Mouse (Mus musculus) kidney, adult 2 months (tissue): ENCODE data around the gene Epn3. TPM values are rescaled to one million over a fixed set of nuclear protein-coding genes. Genes with fewer than 3 reads are reported as not detected.

Source experiments
- DNase-seq: peaks from one replicate; pipeline ENCODE4 v3.0.0; 2021
- H3K27ac ChIP-seq: fragments of 200-500 bp; 2 replicates; pipeline ENCODE4 v1.5.1; 2012; ENCODE audit warnings: low read depth, low read length, control low read depth, inconsistent platforms; ENCODE audit not compliant: insufficient read depth
- H3K27me3 ChIP-seq: fragments of 200-500 bp; replicated peaks from 2 replicates; pipeline ENCODE4 v1.6.1; 2012; ENCODE audit warnings: mild to moderate bottlenecking, moderate library complexity, low read length, inconsistent platforms; ENCODE audit not compliant: control insufficient read depth, insufficient read depth
- H3K36me3 ChIP-seq: fragments of 200-500 bp; 2 replicates; pipeline ENCODE4 v1.6.1; 2012; ENCODE audit warnings: mild to moderate bottlenecking, moderate library complexity, low read length, inconsistent platforms; ENCODE audit not compliant: control insufficient read depth, insufficient read depth
- H3K4me1 ChIP-seq: fragments of 200-500 bp; 2 replicates; pipeline ENCODE4 v1.6.1; 2011; ENCODE audit warnings: low read length; ENCODE audit not compliant: control insufficient read depth, insufficient read depth
- H3K4me3 ChIP-seq: fragments of 200-500 bp; 2 replicates; pipeline ENCODE4 v1.5.1; 2011; ENCODE audit warnings: mild to moderate bottlenecking, low read depth, low read length, control low read depth; ENCODE audit not compliant: insufficient read depth
- CTCF ChIP-seq: fragments of 200-500 bp; conservative IDR thresholded peaks from 2 replicates; pipeline ENCODE4 v1.5.1; 2011; ENCODE audit warnings: low read depth, mild to moderate bottlenecking, control low read depth, low read length, moderate library complexity, mixed read lengths; ENCODE audit not compliant: insufficient read depth, insufficient read length
- POLR2A ChIP-seq: fragments of 200-500 bp; IDR thresholded peaks from one replicate; pipeline ENCODE4 v1.6.1; 2011; ENCODE audit warnings: low read depth, low read length, control low read depth
- WGBS: fragments of 180-500 bp; shearing (Covaris S2); methylation state at CpG from one replicate; pipeline ENCODE4 v1.1.7; 2018; 5-methylcytosine and 5-hydroxymethylcytosine counted together
- polyA plus RNA-seq: library from polyadenylated mRNA; depleted of rRNA; stranded (reverse); fragments of >200 nt; gene quantifications from 2 replicates; pipeline ENCODE4 v1.2.3, GENCODE M21; 2012

Epn3 gene
- polyA plus RNA-seq, 1 experiment, result 36.4 TPM

- Histone ChIP-seq H3K4me1 (no peaks in the 10 kb centered on the region; the same call in 1 of the 2 replicates), H3K27me3 (no peaks in the 10 kb centered on the region), H3K36me3 (no peaks in the 10 kb centered on the region), H3K27ac (peak within 1 kb of the TSS; percentile 69), H3K4me3 (peak within 1 kb of the TSS; percentile 53)
- TF ChIP-seq POLR2A, result no peak
- TF ChIP-seq CTCF, result no peak
- 2% methylated on average over 42 of the region's 42 CpGs for WGBS
- DNase-seq, result peak; percentile 72
Observed at GRCm38 (mm10) chr11:94521219-94521843, 21.6 kb upstream of the Epn3 start, which contains the start of gene Mycbpap. Gene Mycbpap (minus strand): TSS chr11:94521742.

GRCm38 (mm10) chr11:94513452-94513851 lies 13.7 kb upstream of the Epn3 start:
- no peak overlapping the region for H3K4me3 ChIP-seq
- H3K4me1 ChIP-seq, result no peaks in the 10 kb centered on the region; the same call in 1 of the 2 replicates
- DNase-seq, result no peak
- TF ChIP-seq CTCF (no peak), POLR2A (no peak)
- 56% methylated on average over 9 of the region's 9 CpGs for WGBS
- no peaks in the 10 kb centered on the region for H3K36me3 ChIP-seq
- H3K27me3 ChIP-seq, result no peaks in the 10 kb centered on the region
- H3K27ac ChIP-seq, result no peak overlapping the region

GRCm38 (mm10) chr11:94508976-94509375 lies 9.2 kb upstream of the Epn3 start:
- peak; percentile 61 for DNase-seq
- TF ChIP-seq CTCF (no peak), POLR2A (no peak)
- no peak overlapping the region for H3K4me3 ChIP-seq
- no peaks in the 10 kb centered on the region for H3K36me3 ChIP-seq
- no peaks in the 10 kb centered on the region; the same call in 1 of the 2 replicates for H3K4me1 ChIP-seq
- H3K27me3 ChIP-seq, result no peaks in the 10 kb centered on the region
- H3K27ac ChIP-seq, result peak overlapping the region; percentile 10; the same call in 1 of the 2 replicates
- 58% methylated on average over 10 of the region's 10 CpGs for WGBS

- no peak for TF ChIP-seq CTCF
- TF ChIP-seq POLR2A, result no peak
- no peaks in the 10 kb centered on the region for H3K27me3 ChIP-seq
Observed at GRCm38 (mm10) chr11:94501482-94501881, 1.7 kb upstream of the Epn3 start.

GRCm38 (mm10) chr11:94500362-94500761 lies 588 bp upstream of the Epn3 start:
- Histone ChIP-seq H3K27ac (peak overlapping the region; percentile 77), H3K4me1 (0 out of 2 replicates have a peak, but pooled peaks cover 2% of the 10 kb centered on the region), H3K4me3 (peak overlapping the region; percentile 48), H3K36me3 (no peaks in the 10 kb centered on the region), H3K27me3 (no peaks in the 10 kb centered on the region)
- 38% methylated on average over 8 of the region's 8 CpGs for WGBS
- DNase-seq, result no peak
- TF ChIP-seq POLR2A (no peak), CTCF (no peak)

More at GRCm38 (mm10) chr11:94501482-94501881, 1.7 kb upstream of the Epn3 start:
- Histone ChIP-seq H3K27ac (no peak overlapping the region), H3K4me1 (no peaks in the 10 kb centered on the region), H3K4me3 (no peak overlapping the region), H3K36me3 (no peaks in the 10 kb centered on the region)
- no peak for DNase-seq
- WGBS, result 87% methylated on average over 8 of the region's 8 CpGs

GRCm38 (mm10) chr11:94499035-94499434 lies 739 bp downstream of the Epn3 start:
- WGBS, result 9% methylated on average over 2 of the region's 2 CpGs
- TF ChIP-seq CTCF (no peak), POLR2A (no peak)
- H3K36me3 ChIP-seq, result no peaks in the 10 kb centered on the region
- peak overlapping the region; percentile 48 for H3K4me3 ChIP-seq
- 0 out of 2 replicates have a peak, but pooled peaks cover 2% of the 10 kb centered on the region for H3K4me1 ChIP-seq
- no peaks in the 10 kb centered on the region for H3K27me3 ChIP-seq
- peak; percentile 29 for DNase-seq
- peak overlapping the region; percentile 82 for H3K27ac ChIP-seq
